Mouse (Mus musculus) heart, adult 8-10 months (tissue): ENCODE measurements around the gene Cdc6. TPM values are rescaled to one million over a fixed set of nuclear protein-coding genes. Genes with fewer than 3 reads are reported as not detected.

Experiments used
- total RNA-seq, 4 experiments: library from RNA; stranded (reverse); gene quantifications; 2 replicates each; pipeline ENCODE4 v1.2.4; 2022

Gene Cdc6
- total RNA-seq, 4 experiments from 2014 or later = 0.16 to 0.49 (median 0.25) TPM

Other genes starting within 250 kb of the Cdc6 start
- under 1 TPM in 2 of 4 experiments, not detected in 2; 0.14 to 0.16 TPM for gene Gsdma, start 243.4 kb upstream of the Cdc6 start, total RNA-seq
- gene Psmd3, start 225.2 kb upstream of the Cdc6 start, total RNA-seq = 100 to 1,000 TPM in 1 of 4 experiments, 10 to 100 TPM in 3; 95.0 to 106 (median 99.1) TPM
- not detected for gene Csf3, start 206.5 kb upstream of the Cdc6 start, total RNA-seq
- 10 to 100 TPM; 44.4 to 49.9 (median 46.8) TPM for gene Med24, start 178.4 kb upstream of the Cdc6 start, total RNA-seq
- gene Thra, start 167.2 kb upstream of the Cdc6 start, total RNA-seq = 10 to 100 TPM; 92.5 to 98.4 (median 95.1) TPM
- 100 to 1,000 TPM in 2 of 4 experiments, 10 to 100 TPM in 2; 81.4 to 121 (median 101) TPM for gene Nr1d1, start 132.5 kb upstream of the Cdc6 start, total RNA-seq
- 10 to 100 TPM; 72.1 to 84.3 (median 78.7) TPM for gene Msl1, start 112.3 kb upstream of the Cdc6 start, total RNA-seq
- gene Casc3, start 102.9 kb upstream of the Cdc6 start, total RNA-seq = 10 to 100 TPM; 16.0 to 20.9 (median 17.8) TPM
- gene Rapgefl1, start 71.0 kb upstream of the Cdc6 start, total RNA-seq = 1 to 10 TPM in 1 of 4 experiments, under 1 TPM in 3; 0.38 to 1.1 (median 0.76) TPM
- gene Wipf2, start 44.2 kb upstream of the Cdc6 start, total RNA-seq = 10 to 100 TPM in 3 of 4 experiments, 1 to 10 TPM in 1; 9.4 to 12.6 (median 11.5) TPM
- gene Rara, start 20.0 kb downstream of the Cdc6 start, total RNA-seq = 10 to 100 TPM; 10.8 to 13.5 (median 11.9) TPM
- under 1 TPM in 1 of 4 experiments, not detected in 3; 0.44 TPM for gene Gjd3, start 75.2 kb downstream of the Cdc6 start, total RNA-seq
- gene Top2a, start 116.4 kb downstream of the Cdc6 start, total RNA-seq = 1 to 10 TPM in 2 of 4 experiments, under 1 TPM in 2; 0.41 to 3.2 (median 0.94) TPM
- gene Igfbp4, start 133.4 kb downstream of the Cdc6 start, total RNA-seq = 10 to 100 TPM; 79.9 to 86.6 (median 84.1) TPM
- under 1 TPM; 0.06 to 0.43 (median 0.16) TPM for gene Tns4, start 181.5 kb downstream of the Cdc6 start, total RNA-seq
- gene Ccr7, start 247.3 kb downstream of the Cdc6 start, total RNA-seq = under 1 TPM in 3 of 4 experiments, not detected in 1; 0.14 to 0.57 (median 0.25) TPM